Mouse (Mus musculus) testis, adult 2 months (tissue): ENCODE results near the gene Styk1.
"Not testable (repeated sequence)": the region's sequence is repeated elsewhere in the genome, so short reads cannot be mapped to it uniquely, and the experiment has no call there.

ENCODE experiments used
- CTCF ChIP-seq: fragments of 200-500 bp; IDR thresholded peaks from 2 replicates; pipeline ENCODE4 v1.5.1; 2012; ENCODE audit warnings: low read depth, mild to moderate bottlenecking, inconsistent platforms, low read length, moderate library complexity; ENCODE audit not compliant: control insufficient read depth, insufficient read depth, insufficient replicate concordance
- POLR2A ChIP-seq: fragments of 200-500 bp; IDR thresholded peaks from 2 replicates; pipeline ENCODE4 v1.6.1; 2012; ENCODE audit warnings: low read depth, mild to moderate bottlenecking, inconsistent platforms, low read length, moderate library complexity; ENCODE audit not compliant: control insufficient read depth

DNA sequence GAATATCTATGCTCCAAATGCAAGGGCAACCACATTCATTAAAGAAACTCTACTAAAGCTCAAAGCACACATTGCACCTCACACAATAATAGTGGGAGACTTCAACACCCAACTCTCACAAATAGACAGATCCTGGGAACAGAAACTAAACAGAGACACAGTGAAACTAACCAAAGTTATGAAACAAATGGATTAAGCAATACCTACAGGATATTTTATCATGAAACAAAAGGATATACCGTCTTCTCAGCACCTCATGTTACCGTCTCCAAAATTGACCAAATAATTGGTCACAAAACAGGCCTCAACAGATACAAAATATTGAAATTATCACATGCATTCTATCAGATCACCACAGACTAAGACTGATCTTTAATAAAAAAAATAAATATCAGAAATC lies 75.2 kb downstream of the Styk1 start:
- not testable (repeated sequence) for TF ChIP-seq POLR2A, CTCF
